Mouse (Mus musculus): ENCODE measurements around the gene Traf7.

DNA sequence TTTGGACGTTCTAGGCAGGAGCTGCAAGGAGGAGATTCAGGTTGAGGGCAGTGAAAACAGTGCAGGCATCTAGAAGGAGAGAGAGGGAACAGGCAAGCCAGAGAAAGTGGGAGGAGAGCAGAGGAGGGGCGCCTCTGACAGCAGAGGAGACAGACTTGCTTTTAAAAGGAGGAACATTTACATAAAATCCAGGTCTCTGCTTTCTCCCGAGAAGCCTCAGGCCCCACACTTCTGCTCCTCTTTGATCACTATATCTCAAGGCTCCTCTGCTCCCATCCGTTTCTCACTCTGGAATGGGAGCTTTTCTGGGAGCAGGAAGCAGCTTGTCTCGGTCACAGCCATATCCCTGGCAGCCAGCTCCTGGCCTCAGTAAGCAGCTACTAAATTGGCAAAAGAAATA, 7.6 kb upstream of the Traf7 start:
- TF ChIP-seq TAL1 (IDR thresholded peaks at IDR 0.05; ENCODE audit: low read length): no peak
- TF ChIP-seq GATA1 (IDR thresholded peaks at IDR 0.05; ENCODE audit: low read length): no peak

Data from erythroblast, embryonic 14.5 days (primary cell).